Mouse (Mus musculus) megakaryocyte, embryonic 14.5 days (primary cell): Measurements from ENCODE around the gene Ckap5.

Source experiments
- FLI1 ChIP-seq: IDR thresholded peaks from 2 replicates; pipeline ENCODE4 v1.6.1; 2012; ENCODE audit warnings: low read length, inconsistent platforms, mixed read lengths
- GATA1 ChIP-seq: IDR thresholded peaks from 3 replicates; pipeline ENCODE4 v1.6.1; 2012; ENCODE audit warnings: mixed read lengths, low read length, inconsistent platforms, borderline replicate concordance

GRCm38 (mm10) chr2:91655388-91655787, 128.8 kb downstream of the Ckap5 start:
- TF ChIP-seq GATA1: no peak
- TF ChIP-seq FLI1: no peak
